ENCODE assay signal across 8 mouse cellular contexts in the genomic region with DNA sequence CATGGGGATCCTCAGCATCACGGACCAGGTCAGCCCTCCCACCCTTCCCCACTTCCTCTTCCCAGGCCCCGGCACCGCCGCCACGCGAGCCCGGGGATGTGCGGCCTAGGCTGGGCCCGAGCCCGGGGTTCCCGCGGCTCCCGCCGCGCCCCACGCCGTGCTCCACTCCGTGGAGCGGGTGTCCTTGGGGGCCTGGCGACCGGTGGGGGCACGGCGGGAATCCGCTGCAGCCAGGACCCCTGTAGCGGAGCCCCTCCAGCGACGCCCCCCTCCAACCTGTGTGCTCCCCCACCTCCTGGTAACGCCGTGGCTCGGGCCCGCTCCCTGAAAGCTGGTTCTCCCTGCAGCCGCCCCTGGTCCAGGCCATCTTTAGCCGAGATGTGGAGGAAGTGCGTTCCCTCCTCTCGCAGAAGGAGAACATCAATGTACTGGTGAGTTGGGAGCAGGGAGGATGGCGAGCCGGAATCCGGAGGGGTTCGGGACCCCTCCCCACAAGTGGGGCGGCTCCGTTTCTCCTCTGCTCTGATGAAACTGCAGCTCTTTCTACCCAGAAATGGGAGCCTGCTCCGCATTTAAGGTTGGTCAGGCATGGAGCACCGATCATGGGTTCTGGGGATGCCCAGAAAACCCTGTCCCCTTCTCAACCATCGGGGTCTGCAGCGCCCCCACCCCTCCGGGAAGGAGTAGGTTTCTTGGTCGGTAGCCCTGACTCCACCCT. TPM values are rescaled to one million over a fixed set of nuclear protein-coding genes. Genes with fewer than 3 reads are reported as not detected.
DNase-seq lines count a peak whose midpoint lies in the region; ATAC-seq and TF ChIP-seq lines count a peak whose summit lies in the region.

No protein-coding gene starts in this region.

- H3K36me3 ChIP-seq in kidney, embryonic 16.5 days (ENCODE audit: insufficient read depth, low read length) = peaks cover 29% of the 10 kb centered on the region
- H3K36me3 ChIP-seq in embryonic facial prominence, embryonic 10.5 days (replicated peaks) = peaks cover 43% of the 10 kb centered on the region
- H3K36me3 ChIP-seq in hindbrain, embryonic 11.5 days (ENCODE audit: control insufficient read depth, insufficient read depth, low read length) = peaks cover 8% of the 10 kb centered on the region; the same call in 1 of the 2 replicates
- H3K36me3 ChIP-seq in liver, embryonic 16.5 days (ENCODE audit: control insufficient read depth, insufficient read depth) = peaks cover 11% of the 10 kb centered on the region

- WGBS in kidney, embryonic 16.5 days = 0% methylated on average over 32 of the region's 47 CpGs
- WGBS in embryonic facial prominence, embryonic 10.5 days = under 1% methylated on average over 47 of the region's 47 CpGs
- under 1% methylated on average over 44 of the region's 47 CpGs for WGBS in hindbrain, embryonic 11.5 days
- WGBS in liver, embryonic 16.5 days (ENCODE audit: insufficient replicate concordance) = under 1% methylated on average over 47 of the region's 47 CpGs
- WGBS in olfactory bulb, adult 2 months = 1% methylated on average over 46 of the region's 47 CpGs

- 0 out of 2 replicates have a peak, but pooled peaks cover 5% of the 10 kb centered on the region for H3K9me3 ChIP-seq in kidney, embryonic 16.5 days (ENCODE audit: low read length)
- H3K9me3 ChIP-seq in embryonic facial prominence, embryonic 10.5 days = no peaks in the 10 kb centered on the region
- no peaks in the 10 kb centered on the region for H3K9me3 ChIP-seq in hindbrain, embryonic 11.5 days (ENCODE audit: control insufficient read depth, low read length)
- no peaks in the 10 kb centered on the region for H3K9me3 ChIP-seq in liver, embryonic 16.5 days (replicated peaks; ENCODE audit: control insufficient read depth, low read length)

- no peak for DNase-seq in kidney, adult 9 months
- DNase-seq in MN1 (ENCODE audit: low spot score) = peak; percentile 68
- peak; percentile 81 for DNase-seq in embryonic facial prominence, embryonic 10.5 days (ENCODE audit: low spot score)
- peak; percentile 76 for DNase-seq in hindbrain, embryonic 11.5 days (ENCODE audit: low spot score)

- peak overlapping the region; percentile 88 for H3K4me3 ChIP-seq in kidney, embryonic 16.5 days (ENCODE audit: low read length)
- peak overlapping the region; percentile 78 for H3K4me3 ChIP-seq in embryonic facial prominence, embryonic 10.5 days
- H3K4me3 ChIP-seq in hindbrain, embryonic 11.5 days (ENCODE audit: low read depth, low read length) = peak overlapping the region; percentile 99
- peak overlapping the region; percentile 85 for H3K4me3 ChIP-seq in liver, embryonic 16.5 days (ENCODE audit: low read depth, low read length)
- peak overlapping the region; percentile 96 for H3K4me3 ChIP-seq in olfactory bulb, adult 2 months (ENCODE audit: insufficient read depth, low read depth, low read length)

- H3K27me3 ChIP-seq in kidney, embryonic 16.5 days (ENCODE audit: insufficient read depth, low read length) = no peaks in the 10 kb centered on the region
- H3K27me3 ChIP-seq in embryonic facial prominence, embryonic 10.5 days (replicated peaks; ENCODE audit: low read depth, poor library complexity, severe bottlenecking) = no peaks in the 10 kb centered on the region
- H3K27me3 ChIP-seq in hindbrain, embryonic 11.5 days (ENCODE audit: control insufficient read depth, insufficient read depth, low read length) = no peaks in the 10 kb centered on the region
- no peaks in the 10 kb centered on the region for H3K27me3 ChIP-seq in liver, embryonic 16.5 days (ENCODE audit: control insufficient read depth, insufficient read depth, low read depth, low read length)

- peaks cover 23% of the 10 kb centered on the region for H3K4me1 ChIP-seq in kidney, embryonic 16.5 days (ENCODE audit: insufficient read depth, low read length)
- H3K4me1 ChIP-seq in embryonic facial prominence, embryonic 10.5 days = peaks cover 32% of the 10 kb centered on the region
- peaks cover 2% of the 10 kb centered on the region; the same call in 1 of the 2 replicates for H3K4me1 ChIP-seq in hindbrain, embryonic 11.5 days (replicated peaks; ENCODE audit: control insufficient read depth, insufficient read depth, low read length)
- peaks cover 39% of the 10 kb centered on the region for H3K4me1 ChIP-seq in liver, embryonic 16.5 days (ENCODE audit: control insufficient read depth, low read depth, low read length)
- H3K4me1 ChIP-seq in olfactory bulb, adult 2 months (ENCODE audit: control insufficient read depth, insufficient read depth, low read length) = peaks cover 16% of the 10 kb centered on the region

- peak; percentile 41 for ATAC-seq in kidney, embryonic 16.5 days (ENCODE audit: low FRiP score, low TSS enrichment)
- ATAC-seq in hindbrain, embryonic 11.5 days (ENCODE audit: low FRiP score) = peak; percentile 72
- peak; percentile 58 for ATAC-seq in liver, embryonic 16.5 days (ENCODE audit: low read depth)
- no peak for ATAC-seq in granulocyte monocyte progenitor cell, adult 5-6 weeks (replicated peaks; ENCODE audit: poor library complexity, severe bottlenecking)

- H3K9ac ChIP-seq in kidney, embryonic 16.5 days (replicated peaks; ENCODE audit: low read length) = peak overlapping the region; percentile 100
- peak overlapping the region; percentile 97 for H3K9ac ChIP-seq in hindbrain, embryonic 11.5 days (ENCODE audit: low read depth, low read length)
- peak overlapping the region; percentile 91 for H3K9ac ChIP-seq in liver, embryonic 16.5 days (ENCODE audit: low read depth, low read length)

- H3K4me2 ChIP-seq in kidney, embryonic 16.5 days (replicated peaks; ENCODE audit: low read depth, low read length) = peak overlapping the region; percentile 89
- peak overlapping the region; percentile 81 for H3K4me2 ChIP-seq in hindbrain, embryonic 11.5 days (replicated peaks; ENCODE audit: low read depth, low read length)
- H3K4me2 ChIP-seq in liver, embryonic 16.5 days (ENCODE audit: low read depth, low read length) = peak overlapping the region; percentile 95

- TF ChIP-seq CTCF in olfactory bulb, adult 2 months (IDR thresholded peaks at IDR 0.05; ENCODE audit: insufficient read depth, low read depth, low read length) = no peak

- peak overlapping the region; percentile 89 for H3K27ac ChIP-seq in kidney, embryonic 16.5 days (ENCODE audit: low read length)
- H3K27ac ChIP-seq in embryonic facial prominence, embryonic 10.5 days (replicated peaks) = peak overlapping the region; percentile 99
- peak overlapping the region; percentile 90 for H3K27ac ChIP-seq in hindbrain, embryonic 11.5 days (ENCODE audit: low read depth, low read length)
- H3K27ac ChIP-seq in liver, embryonic 16.5 days (ENCODE audit: low read length) = peak overlapping the region; percentile 61
- H3K27ac ChIP-seq in olfactory bulb, adult 2 months (ENCODE audit: insufficient read depth, low read depth, low read length) = peak overlapping the region; percentile 66

- no peak; the same call in 1 of the 2 replicates for TF ChIP-seq POLR2A in olfactory bulb, adult 2 months (IDR thresholded peaks at IDR 0.05; ENCODE audit: insufficient read depth, low read depth, low read length)

RNA-seq across cellular contexts. Expression of a gene that starts 0.5 kb away (rescaled TPM):
- polyA plus RNA-seq in kidney, embryonic 16.5 days (2015; fragmentation: Nextera tagmentation; extraction: Ambion mirVana) = 11.9 and 12.8 TPM in 2 replicates
- 12.1 and 12.4 TPM in 2 replicates for polyA plus RNA-seq in embryonic facial prominence, embryonic 10.5 days (2016; fragmentation: Nextera tagmentation; extraction: Ambion mirVana)
- polyA plus RNA-seq in hindbrain, embryonic 11.5 days (2014; fragmentation: Nextera tagmentation; extraction: Ambion mirVana) = 9.5 and 12.3 TPM in 2 replicates
- polyA plus RNA-seq in liver, embryonic 16.5 days (2015; fragmentation: Nextera tagmentation; extraction: Ambion mirVana) = 4.0 and 4.3 TPM in 2 replicates
- not detected in 2 replicates for polyA plus RNA-seq in olfactory bulb, adult 2 months (2012; ENCODE audit: insufficient read depth, insufficient read length, low replicate concordance, missing spikeins)
- total RNA-seq in granulocyte monocyte progenitor cell, adult 5-6 weeks (2014; fragmentation: Nextera tagmentation) = 58.1 and 60.1 TPM in 2 replicates
- 9.1 and 11.3 TPM in 2 replicates for total RNA-seq in granulocyte monocyte progenitor cell, adult 5-6 weeks (2017)

RNA-seq across cellular contexts. Expression of a gene that starts 8.6 kb away (rescaled TPM):
- polyA plus RNA-seq in kidney, embryonic 16.5 days (2015; fragmentation: Nextera tagmentation; extraction: Ambion mirVana) = 4.1 and 10.9 TPM in 2 replicates
- polyA plus RNA-seq in embryonic facial prominence, embryonic 10.5 days (2016; fragmentation: Nextera tagmentation; extraction: Ambion mirVana) = 9.5 and 11.1 TPM in 2 replicates
- polyA plus RNA-seq in hindbrain, embryonic 11.5 days (2014; fragmentation: Nextera tagmentation; extraction: Ambion mirVana) = 23.8 and 24.5 TPM in 2 replicates
- 0.65 and 0.96 TPM in 2 replicates for polyA plus RNA-seq in liver, embryonic 16.5 days (2015; fragmentation: Nextera tagmentation; extraction: Ambion mirVana)
- polyA plus RNA-seq in olfactory bulb, adult 2 months (2012; ENCODE audit: insufficient read depth, insufficient read length, low replicate concordance, missing spikeins) = not detected in 2 replicates
- total RNA-seq in granulocyte monocyte progenitor cell, adult 5-6 weeks (2014; fragmentation: Nextera tagmentation) = 20.8 and 28.4 TPM in 2 replicates
- total RNA-seq in granulocyte monocyte progenitor cell, adult 5-6 weeks (2017) = 6.8 and 7.9 TPM in 2 replicates

RNA-seq across cellular contexts. Expression of a gene that starts 23.6 kb away (rescaled TPM):
- 69.0 and 75.1 TPM in 2 replicates for polyA plus RNA-seq in kidney, embryonic 16.5 days (2015; fragmentation: Nextera tagmentation; extraction: Ambion mirVana)
- polyA plus RNA-seq in embryonic facial prominence, embryonic 10.5 days (2016; fragmentation: Nextera tagmentation; extraction: Ambion mirVana) = 0.13 and 0.36 TPM in 2 replicates
- not detected in 2 replicates for polyA plus RNA-seq in hindbrain, embryonic 11.5 days (2014; fragmentation: Nextera tagmentation; extraction: Ambion mirVana)
- polyA plus RNA-seq in liver, embryonic 16.5 days (2015; fragmentation: Nextera tagmentation; extraction: Ambion mirVana) = 76.8 and 88.2 TPM in 2 replicates
- not detected in 2 replicates for polyA plus RNA-seq in olfactory bulb, adult 2 months (2012; ENCODE audit: insufficient read depth, insufficient read length, low replicate concordance, missing spikeins)
- total RNA-seq in granulocyte monocyte progenitor cell, adult 5-6 weeks (2014; fragmentation: Nextera tagmentation) = not detected in 2 replicates
- total RNA-seq in granulocyte monocyte progenitor cell, adult 5-6 weeks (2017) = not detected in 2 replicates

RNA-seq across cellular contexts. Expression of a gene that starts 33.9 kb away (rescaled TPM):
- 81.7 and 94.8 TPM in 2 replicates for polyA plus RNA-seq in kidney, embryonic 16.5 days (2015; fragmentation: Nextera tagmentation; extraction: Ambion mirVana)
- 119 and 129 TPM in 2 replicates for polyA plus RNA-seq in embryonic facial prominence, embryonic 10.5 days (2016; fragmentation: Nextera tagmentation; extraction: Ambion mirVana)
- polyA plus RNA-seq in hindbrain, embryonic 11.5 days (2014; fragmentation: Nextera tagmentation; extraction: Ambion mirVana) = 125 and 130 TPM in 2 replicates
- 31.6 and 31.7 TPM in 2 replicates for polyA plus RNA-seq in liver, embryonic 16.5 days (2015; fragmentation: Nextera tagmentation; extraction: Ambion mirVana)
- polyA plus RNA-seq in olfactory bulb, adult 2 months (2012; ENCODE audit: insufficient read depth, insufficient read length, low replicate concordance, missing spikeins) = not detected in 2 replicates
- 80.4 and 115 TPM in 2 replicates for total RNA-seq in granulocyte monocyte progenitor cell, adult 5-6 weeks (2014; fragmentation: Nextera tagmentation)
- total RNA-seq in granulocyte monocyte progenitor cell, adult 5-6 weeks (2017) = 58.6 and 60.5 TPM in 2 replicates

RNA-seq across cellular contexts. Expression of a gene that starts 34.1 kb away (rescaled TPM):
- 52.5 and 52.6 TPM in 2 replicates for polyA plus RNA-seq in kidney, embryonic 16.5 days (2015; fragmentation: Nextera tagmentation; extraction: Ambion mirVana)
- polyA plus RNA-seq in embryonic facial prominence, embryonic 10.5 days (2016; fragmentation: Nextera tagmentation; extraction: Ambion mirVana) = 42.1 and 44.6 TPM in 2 replicates
- polyA plus RNA-seq in hindbrain, embryonic 11.5 days (2014; fragmentation: Nextera tagmentation; extraction: Ambion mirVana) = 44.2 and 44.7 TPM in 2 replicates
- polyA plus RNA-seq in liver, embryonic 16.5 days (2015; fragmentation: Nextera tagmentation; extraction: Ambion mirVana) = 8.3 and 8.5 TPM in 2 replicates
- 155 TPM in 1 of 2 replicates, not detected in the other for polyA plus RNA-seq in olfactory bulb, adult 2 months (2012; ENCODE audit: insufficient read depth, insufficient read length, low replicate concordance, missing spikeins)
- 15.7 and 29.1 TPM in 2 replicates for total RNA-seq in granulocyte monocyte progenitor cell, adult 5-6 weeks (2014; fragmentation: Nextera tagmentation)
- total RNA-seq in granulocyte monocyte progenitor cell, adult 5-6 weeks (2017) = 16.5 and 18.6 TPM in 2 replicates

Comparison
In these comparisons a context has a peak if more than half of its experiments do, and no peak if none do; other contexts are left out.
1. RNA of a gene that starts 23.6 kb away (polyA plus RNA-seq): 76.8 to 88.2 TPM in liver, embryonic 16.5 days and 69.0 to 75.1 TPM in kidney, embryonic 16.5 days; 0.13 to 0.36 TPM in embryonic facial prominence, embryonic 10.5 days, not detected in hindbrain, embryonic 11.5 days and not detected in olfactory bulb, adult 2 months; every median in the first group is over 10 times any median in the second.
2. Peak in every context shown above with its lines, with median percentiles within 50 percentile points of each other: H3K27ac ChIP-seq, H3K4me2 ChIP-seq, H3K4me3 ChIP-seq and H3K9ac ChIP-seq.